Mouse (Mus musculus) gastrocnemius, postnatal 36 days (tissue): ENCODE results near the gene Cacna1d. TPM values are rescaled to one million over a fixed set of nuclear protein-coding genes. Genes with fewer than 3 reads are reported as not detected.

Experiments
- DNase-seq, 2 experiments: peaks; one replicate each; pipeline ENCODE4 v3.0.0; 2022
- intact Hi-C: fragments of 180-260 bp; cut with DNase I; formaldehyde crosslinking; loops from one replicate; pipeline ENCODE4 v1.15.1; 2025
- total RNA-seq, 2 experiments: library from RNA; stranded (reverse); gene quantifications; 2 replicates each; pipeline ENCODE4 v1.2.3; 2021

The Cacna1d gene
- total RNA-seq, 2 experiments from 2014 or later: 0.26 to 0.91 TPM

DNA sequence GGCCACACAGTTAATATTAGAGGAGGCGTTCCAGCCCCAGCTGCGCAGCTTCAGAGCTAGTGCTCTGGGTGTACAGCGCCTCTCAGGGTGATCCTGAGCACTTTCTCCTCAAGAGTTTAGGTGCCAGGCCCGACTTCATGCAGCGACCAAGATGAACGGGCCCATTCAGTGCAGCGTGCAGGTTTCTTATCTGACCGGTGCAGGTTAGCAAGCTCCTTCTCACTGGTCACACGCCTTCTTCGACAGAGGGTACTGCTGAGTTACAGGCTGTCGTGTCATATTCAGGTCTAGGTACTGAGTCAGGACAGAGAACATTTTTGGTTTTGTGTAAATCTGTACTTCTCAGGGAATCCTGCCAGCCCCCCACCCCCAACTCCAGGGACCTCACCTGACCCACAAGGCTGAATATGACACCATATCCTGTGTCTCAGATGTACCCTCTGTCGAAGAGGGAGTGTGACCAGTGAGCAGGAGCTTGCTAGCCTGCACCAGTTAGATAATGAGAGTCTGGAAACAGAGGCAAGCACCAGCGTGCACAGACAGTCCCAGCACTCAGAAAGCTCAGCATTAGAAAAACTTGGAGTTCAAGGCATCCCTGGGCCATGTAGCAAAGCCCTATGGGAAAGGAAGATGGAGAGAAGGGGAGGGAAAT, 249.0 kb downstream of the Cacna1d start:
- DNase-seq: no peak
- intact Hi-C loops: no loop called here

DNA sequence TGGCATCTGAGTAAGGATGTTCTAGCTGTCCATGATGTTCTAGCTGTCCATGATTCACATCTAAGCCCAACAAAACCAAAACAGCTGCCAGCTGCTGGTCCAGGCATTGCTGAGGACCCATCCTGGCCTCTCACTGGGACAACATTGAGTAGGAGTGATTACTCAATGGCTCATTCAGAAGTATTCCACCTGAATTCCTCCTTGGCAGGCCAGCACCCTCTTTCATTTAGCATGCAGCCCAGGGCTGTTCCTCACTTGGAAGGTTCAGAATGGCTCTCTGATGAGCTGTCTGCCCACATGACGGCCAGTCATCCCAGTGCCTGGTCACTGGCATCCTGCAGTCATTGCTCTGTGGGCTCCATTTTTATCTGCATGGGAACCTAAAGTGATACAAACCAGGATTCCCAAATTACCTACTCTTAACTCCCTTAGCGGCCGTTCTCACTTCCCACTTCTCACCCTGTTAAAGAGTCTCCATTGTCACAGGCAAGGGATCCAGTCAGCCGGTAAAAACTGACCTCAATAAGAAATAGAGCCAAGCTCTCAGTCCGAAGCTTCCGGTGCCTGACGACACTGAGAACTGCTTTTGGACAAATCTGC, 250.2 kb downstream of the Cacna1d start:
- no peak for DNase-seq
- intact Hi-C loops: no loop called here

DNA sequence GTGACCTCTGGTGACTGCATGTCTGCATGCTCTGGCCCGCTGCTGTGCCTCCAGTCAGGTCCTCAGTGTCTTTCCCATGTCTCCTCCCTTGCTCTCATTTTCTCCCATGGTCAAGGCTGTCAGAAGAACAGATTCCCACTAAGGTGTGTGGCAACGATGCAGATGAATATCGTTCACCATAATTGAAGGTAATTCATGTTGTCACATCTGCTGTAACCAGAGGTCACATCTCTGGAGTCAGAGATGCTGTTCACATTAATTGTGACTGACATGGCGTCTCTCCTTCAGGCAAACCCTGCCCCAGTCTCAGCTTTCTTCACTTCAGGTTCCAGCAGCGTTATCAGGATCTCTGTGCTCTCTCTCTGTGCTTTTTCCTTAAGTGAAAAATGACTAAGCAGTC, 252.4 kb downstream of the Cacna1d start:
- intact Hi-C loops: no loop called here
- DNase-seq: no peak

DNA sequence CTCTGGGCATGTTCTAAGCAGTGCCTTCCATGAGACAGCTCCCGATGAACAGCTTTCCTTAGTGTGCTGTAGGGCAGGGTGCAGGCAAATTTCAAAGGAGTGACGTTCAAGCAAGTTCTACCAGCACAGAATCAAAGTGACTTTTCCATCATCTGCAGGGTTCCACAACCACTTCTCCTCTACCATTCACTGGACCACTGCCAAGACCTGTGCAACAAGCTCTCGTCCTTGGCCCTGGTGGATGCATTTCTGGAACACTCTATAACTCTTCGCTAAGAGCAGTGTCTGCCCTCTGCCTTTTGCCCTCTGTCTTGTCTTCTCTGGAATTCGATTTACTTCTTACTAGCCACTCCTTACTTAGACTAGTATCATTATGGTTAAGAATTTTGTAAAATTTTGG, 266.1 kb downstream of the Cacna1d start:
- DNase-seq: no peak
- intact Hi-C loops: no loop called here

DNA sequence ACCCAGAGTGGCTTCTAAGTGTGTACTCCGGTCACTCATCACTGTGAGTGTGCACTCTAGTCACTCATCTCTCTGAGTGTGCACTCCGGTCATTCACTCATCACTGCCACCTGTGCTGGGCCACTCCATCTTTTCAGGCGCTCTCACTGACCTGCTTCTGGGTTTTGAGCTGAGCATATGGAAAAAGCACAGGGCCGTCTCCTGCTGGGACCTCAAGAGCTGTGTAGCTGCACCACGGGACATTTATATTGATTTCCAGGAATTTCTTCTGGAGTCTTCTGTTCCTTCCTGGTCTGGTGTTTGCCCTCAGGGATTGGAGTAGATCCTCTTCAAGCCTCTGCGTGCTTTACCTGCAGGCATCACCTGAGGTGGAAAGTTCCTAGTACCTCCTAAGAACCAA, 269.2 kb downstream of the Cacna1d start:
- no peak for DNase-seq
- intact Hi-C loops: no loop called here

DNA sequence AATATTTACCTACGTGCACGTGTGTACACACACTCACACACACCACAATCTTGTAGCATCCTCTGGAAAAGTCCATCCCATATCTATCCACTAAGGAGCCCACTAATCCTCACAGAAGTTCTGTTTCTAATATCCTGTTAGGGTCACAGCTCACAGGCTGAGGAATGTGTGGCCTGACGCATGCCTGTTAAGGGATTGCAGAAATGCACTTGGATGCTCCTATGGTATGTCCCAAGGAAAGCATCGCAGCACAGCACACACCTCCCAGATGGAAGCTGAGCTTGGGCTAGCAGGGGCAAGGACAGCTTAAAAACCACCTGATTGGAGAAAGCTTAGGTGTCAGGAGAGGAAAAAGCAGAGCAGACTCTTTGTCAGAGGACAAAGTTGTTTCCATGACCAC, 271.4 kb downstream of the Cacna1d start:
- intact Hi-C loops: no loop called here

DNA sequence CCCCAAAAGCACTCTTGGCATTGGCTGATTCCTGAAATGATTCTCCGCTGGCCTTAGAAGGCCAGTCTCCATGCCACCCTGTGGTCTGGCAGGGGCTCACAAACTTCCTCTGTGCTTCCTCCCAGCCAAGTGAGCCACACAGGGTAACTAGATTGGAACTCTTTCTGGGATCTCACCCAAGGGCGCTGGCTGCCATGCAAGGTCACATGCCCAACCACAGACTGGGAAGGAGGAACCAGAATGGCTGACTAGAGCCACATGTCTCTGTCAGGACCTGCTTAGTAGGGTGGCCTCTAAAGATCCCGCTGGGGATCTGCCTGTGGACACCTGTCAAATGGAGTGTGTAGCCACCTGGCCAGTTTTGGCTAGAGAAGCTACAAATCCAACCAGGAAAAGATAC, 273.1 kb downstream of the Cacna1d start:
- intact Hi-C loops: no loop called here
- DNase-seq: peak; percentile 59 to 60

More for the DNA sequence above, 271.4 kb downstream of the Cacna1d start:
- no peak for DNase-seq

DNA sequence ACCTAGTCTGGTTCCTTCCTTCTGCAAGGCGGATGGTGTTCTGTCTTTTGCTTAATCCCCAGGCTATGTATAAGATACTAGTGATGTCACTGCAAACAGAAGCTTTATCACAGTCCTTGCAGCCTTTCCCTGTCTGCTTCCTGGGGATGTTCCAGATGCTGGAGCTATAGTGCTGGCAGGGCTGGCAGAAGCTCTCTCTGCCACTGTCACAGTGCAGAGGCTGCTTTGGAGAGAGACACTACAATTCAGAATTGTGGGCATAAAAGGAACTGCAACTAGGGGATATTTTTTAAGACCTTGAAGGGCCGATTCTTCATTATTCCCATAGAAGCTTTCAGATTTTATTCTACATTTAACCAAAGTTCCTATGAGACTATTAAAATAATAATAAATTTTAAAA, 274.1 kb downstream of the Cacna1d start:
- intact Hi-C loops: no loop called here
- DNase-seq: no peak

DNA sequence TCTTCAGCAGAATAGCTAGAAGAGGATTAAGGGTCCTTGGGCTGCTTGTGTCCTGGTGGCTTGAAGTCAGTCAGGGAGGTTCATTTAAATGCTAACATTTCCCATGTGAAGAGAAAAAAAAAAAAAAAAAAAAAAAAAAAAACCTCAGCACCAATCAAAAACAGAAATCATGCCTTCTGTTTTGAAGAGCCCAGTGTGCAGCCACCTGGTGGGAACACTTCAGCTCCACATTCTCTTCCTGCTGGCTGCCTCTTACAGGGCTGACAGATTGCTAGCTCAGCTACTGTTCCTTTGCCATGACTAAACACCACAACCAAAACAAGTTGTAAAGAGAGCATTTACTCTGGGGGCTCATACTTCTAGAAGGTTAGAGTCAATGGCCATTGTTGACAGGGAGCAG, 283.1 kb downstream of the Cacna1d start:
- intact Hi-C loops: no loop called here
- DNase-seq: no peak

DNA sequence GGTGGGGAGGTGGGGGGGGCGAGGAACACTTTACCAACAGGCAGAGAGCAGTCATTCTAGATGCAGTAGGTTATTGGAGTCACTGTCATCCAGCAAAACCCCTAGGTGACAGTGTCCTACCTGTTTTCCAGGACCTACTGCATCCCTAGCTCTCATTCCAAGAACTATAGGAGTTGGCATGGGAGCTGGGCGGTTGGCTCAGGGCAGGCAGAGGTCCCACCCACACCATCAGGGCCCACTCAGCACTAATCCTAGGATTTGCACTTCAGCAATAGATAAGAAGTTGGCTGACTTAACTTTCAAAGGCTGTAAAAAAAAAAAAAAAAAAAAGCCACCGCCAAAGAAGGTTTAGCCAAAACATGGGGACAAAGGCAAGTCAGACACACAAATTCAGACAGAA, 285.4 kb downstream of the Cacna1d start:
- intact Hi-C loops: no loop called here
- DNase-seq: no peak

DNA sequence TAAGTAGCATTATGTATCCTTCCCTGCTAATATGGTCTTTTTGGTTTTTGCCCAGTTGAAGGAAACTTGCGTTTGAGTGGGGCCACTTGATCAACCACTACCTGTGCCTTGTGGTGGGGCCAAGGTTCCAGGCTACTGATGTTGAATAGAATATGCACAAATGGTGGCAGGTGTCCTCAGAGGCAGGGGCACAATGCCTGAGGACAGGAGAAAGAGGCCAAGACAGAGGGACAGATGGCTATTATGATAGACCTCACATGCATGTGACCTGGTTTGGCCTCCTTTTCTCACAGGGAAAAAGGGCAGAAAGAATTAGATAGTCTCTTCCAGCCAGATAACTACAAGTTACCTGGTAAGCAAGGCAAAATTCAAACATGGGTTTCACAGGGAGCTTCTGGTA, 286.7 kb downstream of the Cacna1d start:
- intact Hi-C loops: no loop called here
- DNase-seq: no peak

DNA sequence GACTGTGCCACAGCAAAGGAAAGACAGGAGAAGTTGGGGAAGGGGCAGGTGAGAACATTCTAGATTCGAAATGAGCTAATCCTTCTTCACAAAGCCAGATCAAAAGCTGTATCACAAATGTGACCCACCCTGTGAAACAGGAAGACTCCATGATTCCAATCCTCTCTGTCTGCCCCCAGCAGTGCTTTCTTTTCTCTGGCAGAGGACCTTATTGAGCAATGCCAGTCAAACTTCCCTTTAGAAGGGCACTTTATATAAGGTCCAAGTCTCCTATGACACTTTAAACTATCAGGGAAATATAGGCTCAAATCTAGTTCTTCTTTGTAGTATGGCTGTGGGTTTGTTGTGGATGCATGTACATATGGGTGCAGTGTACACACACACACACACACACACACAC, 290.9 kb downstream of the Cacna1d start:
- intact Hi-C loops: no loop called here
- DNase-seq: no peak

DNA sequence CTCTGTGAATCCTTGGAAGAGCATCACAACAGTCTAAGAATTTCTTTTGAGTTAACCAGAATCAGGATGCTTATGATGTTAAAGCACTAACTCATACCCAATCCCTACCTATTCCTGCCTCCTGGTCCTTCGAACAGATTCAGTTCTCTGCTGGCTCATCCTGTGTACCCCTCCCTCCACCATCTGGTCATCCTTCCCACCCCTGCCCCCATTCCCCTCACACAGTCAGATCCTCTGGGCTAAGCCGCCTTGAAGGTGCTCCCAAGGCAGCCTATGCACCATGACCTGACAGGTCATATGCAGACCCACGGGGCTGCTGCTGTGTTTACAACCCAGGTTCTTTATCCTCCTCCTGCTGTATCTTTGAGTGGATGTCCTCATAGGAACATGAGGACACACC, 292.4 kb downstream of the Cacna1d start:
- intact Hi-C loops: no loop called here

DNA sequence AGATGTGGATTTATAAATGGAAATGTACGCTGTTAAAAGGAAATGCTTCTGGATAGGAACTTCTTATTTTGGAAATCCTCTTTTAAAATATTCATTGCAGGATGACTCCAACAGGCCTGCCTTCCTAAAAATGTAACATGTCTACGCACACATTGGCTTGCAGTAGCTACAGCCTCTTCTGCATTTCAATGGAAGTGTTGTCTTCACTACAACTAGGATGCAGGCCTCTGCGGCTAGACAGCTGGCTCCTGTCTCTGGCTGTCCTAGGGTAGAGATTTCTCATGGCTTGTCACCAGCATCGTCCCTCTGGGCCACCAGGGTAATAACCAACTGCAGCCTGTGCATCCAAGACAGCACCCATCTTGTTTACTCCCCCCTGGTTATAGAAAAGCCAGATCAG, 293.1 kb downstream of the Cacna1d start:
- DNase-seq: no peak
- intact Hi-C loops: no loop called here

More for the DNA sequence above, 292.4 kb downstream of the Cacna1d start:
- no peak for DNase-seq

DNA sequence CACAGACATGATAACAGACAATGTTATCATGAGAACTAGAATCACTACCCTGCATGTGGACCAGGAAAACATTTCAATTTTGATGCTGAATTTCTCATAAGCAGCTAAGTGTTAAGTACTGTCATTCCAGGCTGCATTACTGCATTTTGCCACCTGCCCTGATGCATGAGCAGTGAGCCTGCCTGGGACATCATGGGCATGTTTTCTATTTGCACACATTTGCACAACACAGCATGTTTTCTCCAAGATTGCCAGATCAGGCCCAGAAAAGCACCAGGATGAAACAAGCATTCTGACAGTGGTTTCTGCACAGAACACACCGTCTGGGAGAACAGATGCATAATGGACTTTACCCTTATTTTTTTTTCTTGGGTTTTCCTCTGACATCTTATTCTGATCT, 294.3 kb downstream of the Cacna1d start:
- no peak for DNase-seq
- intact Hi-C loops: no loop called here

DNA sequence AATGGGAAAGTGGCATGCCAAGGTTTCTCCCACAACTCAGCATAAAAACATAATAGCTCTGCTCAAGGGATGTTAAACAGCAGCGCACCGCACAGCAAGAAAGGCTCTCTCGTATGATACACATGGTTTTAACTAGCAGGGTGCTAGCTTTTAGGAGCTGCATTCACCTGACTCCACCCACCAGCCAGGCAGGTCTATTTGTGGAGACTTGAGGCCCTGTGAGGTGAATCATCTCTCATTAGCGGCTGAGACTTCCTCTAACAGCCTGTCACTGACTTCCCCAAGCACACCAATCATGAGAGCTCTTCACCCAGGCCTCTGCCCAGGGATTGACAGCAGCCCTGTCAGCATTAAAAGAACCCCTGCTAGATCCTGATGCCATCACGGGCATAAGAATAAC, 295.0 kb downstream of the Cacna1d start:
- intact Hi-C loops: no loop called here
- no peak for DNase-seq

DNA sequence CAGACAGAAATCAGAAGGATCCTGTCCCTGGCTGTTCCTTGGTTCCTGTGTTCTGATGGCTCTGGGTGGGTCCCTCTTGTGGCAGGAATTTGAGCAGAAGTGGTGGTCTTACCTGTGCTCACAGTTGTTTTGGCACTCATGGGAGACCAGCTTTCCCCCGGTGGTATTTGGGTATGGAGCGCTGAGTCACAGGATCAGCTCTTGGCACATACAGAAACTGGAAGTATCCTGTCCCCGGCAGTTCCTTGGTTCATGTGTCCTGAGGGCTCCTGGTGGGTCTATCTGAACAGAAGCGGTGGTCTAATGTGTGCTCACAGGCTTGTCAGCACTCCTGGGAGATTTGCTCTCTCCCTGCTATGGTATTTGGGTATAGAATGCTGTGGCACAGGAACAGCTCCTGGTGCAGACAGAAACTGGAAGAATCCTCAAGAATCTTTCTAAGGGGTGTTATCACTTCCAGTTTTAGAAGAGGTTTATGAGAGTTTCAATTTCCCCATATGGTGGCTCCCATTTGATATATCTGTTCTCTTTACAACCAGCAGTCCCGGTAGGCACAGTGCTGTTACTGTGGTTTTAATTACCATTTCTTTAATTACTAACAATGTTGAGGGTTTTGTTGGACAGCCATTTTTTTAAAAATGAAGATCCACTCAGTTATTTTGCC, 300.8 kb downstream of the Cacna1d start:
- DNase-seq: no peak
- intact Hi-C loops: no loop called here

DNA sequence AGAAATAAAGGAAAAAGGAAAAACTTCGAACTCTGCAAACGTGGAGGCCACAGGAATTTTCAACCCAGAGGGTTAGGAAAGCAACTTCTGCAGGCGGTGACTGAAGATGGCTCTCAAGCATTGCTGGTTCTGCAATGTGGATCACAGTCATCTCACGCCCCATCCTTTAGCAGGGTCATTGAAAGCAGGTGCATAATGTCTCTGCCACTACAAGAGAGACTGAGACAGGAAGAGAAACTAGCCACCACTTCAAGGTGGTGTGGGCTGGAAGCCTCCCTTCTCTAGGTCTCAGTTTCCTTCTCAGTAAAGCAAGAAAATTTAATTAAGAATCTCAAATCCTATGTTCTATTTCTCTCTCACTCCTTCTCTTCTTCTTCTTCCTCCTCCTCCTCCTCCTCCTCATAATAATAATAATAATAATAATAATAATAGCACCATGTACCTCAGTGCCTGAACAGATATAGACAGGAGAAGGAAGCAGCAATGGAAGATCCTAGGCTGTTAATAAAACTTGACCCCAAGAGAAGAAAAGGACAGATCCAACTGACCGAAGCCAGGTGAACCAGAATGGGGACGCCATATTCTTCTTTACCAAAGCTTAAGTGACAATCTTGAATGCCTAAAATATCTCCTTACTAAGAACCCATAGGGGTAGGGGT, 305.5 kb downstream of the Cacna1d start:
- intact Hi-C loops: no loop called here
- no peak for DNase-seq

DNA sequence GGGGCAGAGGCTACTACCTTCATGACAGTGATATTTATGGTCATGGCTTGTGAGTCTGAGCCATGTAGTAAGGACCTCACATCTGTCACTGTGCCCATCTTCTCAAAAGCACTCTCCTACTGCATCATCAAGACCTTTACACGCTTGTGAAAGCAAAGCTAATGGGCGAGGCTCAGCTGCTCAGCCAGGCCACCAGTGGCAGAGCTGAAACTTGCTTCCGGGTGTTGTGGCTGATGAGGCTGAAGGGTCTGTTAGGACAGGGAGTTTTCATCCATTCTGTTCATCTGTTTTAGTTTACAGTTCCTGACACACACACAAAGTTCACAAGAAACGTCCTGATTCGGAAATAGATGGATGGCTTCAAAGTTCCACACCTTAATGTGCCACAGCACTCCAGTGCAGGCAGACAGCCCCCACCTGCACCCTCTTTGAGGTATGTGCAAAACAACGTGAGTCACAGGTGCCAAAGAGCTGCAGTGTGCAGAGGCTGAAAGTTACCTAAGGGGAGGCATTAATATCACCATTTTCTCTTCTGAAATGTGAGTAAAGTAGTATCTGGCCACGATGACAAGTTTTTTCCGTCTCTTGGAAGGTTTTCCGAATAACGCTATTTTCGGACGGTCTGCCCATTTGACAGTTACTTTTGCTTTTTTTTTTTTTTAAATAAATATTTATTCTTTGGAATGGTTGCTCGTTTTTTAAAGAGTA, 306.7 kb downstream of the Cacna1d start:
- DNase-seq: no peak
- intact Hi-C loops: no loop called here

DNA sequence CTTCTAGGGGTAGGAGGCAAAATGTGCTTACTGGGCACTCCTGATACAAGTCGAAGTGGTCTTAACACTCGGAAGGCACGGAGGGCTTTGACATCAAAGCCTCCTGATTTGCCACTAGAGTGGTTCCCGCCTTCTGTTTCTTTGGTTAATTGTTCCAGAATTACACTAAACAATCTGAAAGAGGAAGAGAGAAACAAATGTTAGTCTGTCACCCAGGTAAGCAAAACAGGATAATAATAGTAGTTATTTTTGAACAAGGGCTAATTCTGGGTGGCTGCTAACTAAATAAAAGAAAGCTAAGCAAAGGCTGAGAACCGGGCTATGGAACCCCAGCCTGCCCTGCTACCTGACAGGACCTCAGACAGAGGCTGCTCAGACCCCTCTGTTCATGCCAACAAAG, 307.2 kb downstream of the Cacna1d start:
- intact Hi-C loops: no loop called here
- no peak for DNase-seq
